Mouse (Mus musculus): ENCODE results near the gene Gm13275. TPM values are rescaled to one million over a fixed set of nuclear protein-coding genes. Genes with fewer than 3 reads are reported as not detected.
"Not testable (repeated sequence)": the region's sequence is repeated elsewhere in the genome, so short reads cannot be mapped to it uniquely, and the experiment has no call there.

Gm13275 gene
- polyA plus RNA-seq, 1 experiment from 2014 or later = not detected

- not testable (repeated sequence) for H3K27me3 ChIP-seq; H3K36me3 ChIP-seq; H3K9ac ChIP-seq; H3K4me1 ChIP-seq; ATAC-seq (ENCODE audit: insufficient number of reproducible peaks, low FRiP score, low TSS enrichment, low read depth); H3K9me3 ChIP-seq; H3K27ac ChIP-seq
- WGBS = no CpG with 5 or more reads among the region's 8 CpGs
- H3K4me3 ChIP-seq = peak within 1 kb of the TSS; percentile 30
- H3K4me2 ChIP-seq = 0 out of 2 replicates have a peak within 1 kb of the TSS, but pooled peaks have one; percentile 30
Observed at GRCm38 (mm10) chr4:88805231-88805630, 10.9 kb downstream of the Gm13275 start, which contains the start of gene Gm13288. Gm13288 (plus strand) TSS chr4:88805531.

- Histone ChIP-seq H3K4me3 (peak overlapping the region; percentile 30), H3K4me2 (0 out of 2 replicates have a peak overlapping the region, but pooled peaks have one; percentile 30)
- not testable (repeated sequence) for H3K9ac ChIP-seq; H3K4me1 ChIP-seq; H3K27ac ChIP-seq; ATAC-seq (ENCODE audit: insufficient number of reproducible peaks, low FRiP score, low TSS enrichment, low read depth); H3K27me3 ChIP-seq; H3K9me3 ChIP-seq; H3K36me3 ChIP-seq
- 0% methylated on average over 7 of the region's 34 CpGs for WGBS
Observed at GRCm38 (mm10) chr4:88805761-88806160, 11.5 kb downstream of the Gm13275 start.

- Histone ChIP-seq H3K9ac (no peak within 1 kb of the TSS), H3K4me2 (no peak within 1 kb of the TSS)
- WGBS = 54% methylated on average over 3 of the region's 3 CpGs
Observed at GRCm38 (mm10) chr4:88815928-88816327, 21.6 kb downstream of the Gm13275 start, which contains the start of gene Ifna7. Ifna7 (plus strand) TSS chr4:88816228.

GRCm38 (mm10) chr4:88819659-88820058 lies 25.4 kb downstream of the Gm13275 start, which contains the start of gene Ifna11:
Ifna11 (plus strand) TSS chr4:88819959.
- Histone ChIP-seq H3K27me3 (no peaks in the 10 kb centered on the region), H3K4me2 (no peak within 1 kb of the TSS), H3K9me3 (no peaks in the 10 kb centered on the region), H3K36me3 (no peaks in the 10 kb centered on the region), H3K9ac (no peak within 1 kb of the TSS), H3K27ac (no peak within 1 kb of the TSS), H3K4me1 (no peaks in the 10 kb centered on the region), H3K4me3 (no peak within 1 kb of the TSS)
- 73% methylated on average over 1 of the region's 1 CpGs for WGBS
- ATAC-seq (ENCODE audit: insufficient number of reproducible peaks, low FRiP score, low TSS enrichment, low read depth) = no peak

More at GRCm38 (mm10) chr4:88815928-88816327, 21.6 kb downstream of the Gm13275 start, which contains the start of gene Ifna7:
- H3K4me1 ChIP-seq = no peaks in the 10 kb centered on the region
- H3K27me3 ChIP-seq = no peaks in the 10 kb centered on the region
- no peaks in the 10 kb centered on the region for H3K9me3 ChIP-seq
- ATAC-seq (ENCODE audit: insufficient number of reproducible peaks, low FRiP score, low TSS enrichment, low read depth) = no peak
- no peaks in the 10 kb centered on the region for H3K36me3 ChIP-seq
- H3K4me3 ChIP-seq = no peak within 1 kb of the TSS
- H3K27ac ChIP-seq = no peak within 1 kb of the TSS

GRCm38 (mm10) chr4:88822995-88823394 lies 28.7 kb downstream of the Gm13275 start:
- H3K4me3 ChIP-seq = no peak overlapping the region
- no peak overlapping the region for H3K4me2 ChIP-seq
- H3K9me3 ChIP-seq = no peaks in the 10 kb centered on the region
- H3K4me1 ChIP-seq = no peaks in the 10 kb centered on the region
- WGBS = 20% methylated on average over 4 of the region's 4 CpGs
- no peak overlapping the region for H3K27ac ChIP-seq
- H3K9ac ChIP-seq = no peak overlapping the region
- H3K27me3 ChIP-seq = no peaks in the 10 kb centered on the region
- H3K36me3 ChIP-seq = no peaks in the 10 kb centered on the region
- no peak for ATAC-seq (ENCODE audit: insufficient number of reproducible peaks, low FRiP score, low TSS enrichment, low read depth)

- H3K4me1 ChIP-seq, H3K27me3 ChIP-seq: not testable (repeated sequence)
Observed at GRCm38 (mm10) chr4:88827116-88827515, 32.8 kb downstream of the Gm13275 start, which contains the start of gene Ifna6. Ifna6 (plus strand) TSS chr4:88827416.

GRCm38 (mm10) chr4:88830523-88830922 lies 36.2 kb downstream of the Gm13275 start:
- Histone ChIP-seq H3K27ac (no peak overlapping the region), H3K27me3 (no peaks in the 10 kb centered on the region), H3K36me3 (no peaks in the 10 kb centered on the region), H3K4me2 (no peak overlapping the region), H3K4me3 (no peak overlapping the region), H3K4me1 (no peaks in the 10 kb centered on the region), H3K9me3 (no peaks in the 10 kb centered on the region), H3K9ac (no peak overlapping the region)
- WGBS = 23% methylated on average over 4 of the region's 4 CpGs
- ATAC-seq (ENCODE audit: insufficient number of reproducible peaks, low FRiP score, low TSS enrichment, low read depth) = no peak

More at GRCm38 (mm10) chr4:88827116-88827515, 32.8 kb downstream of the Gm13275 start, which contains the start of gene Ifna6:
- H3K27ac ChIP-seq; H3K9ac ChIP-seq; H3K36me3 ChIP-seq; H3K4me2 ChIP-seq; ATAC-seq (ENCODE audit: insufficient number of reproducible peaks, low FRiP score, low TSS enrichment, low read depth); H3K4me3 ChIP-seq; H3K9me3 ChIP-seq: not testable (repeated sequence)

- H3K27me3 ChIP-seq; H3K36me3 ChIP-seq; ATAC-seq (ENCODE audit: insufficient number of reproducible peaks, low FRiP score, low TSS enrichment, low read depth); H3K4me1 ChIP-seq; H3K27ac ChIP-seq; H3K4me2 ChIP-seq; H3K4me3 ChIP-seq; H3K9me3 ChIP-seq; H3K9ac ChIP-seq: not testable (repeated sequence)
- 68% methylated on average over 1 of the region's 1 CpGs for WGBS
Observed at GRCm38 (mm10) chr4:88835225-88835624, 40.9 kb downstream of the Gm13275 start, which contains the start of gene Ifna5. Ifna5 (plus strand) TSS chr4:88835525.

- 48% methylated on average over 3 of the region's 3 CpGs for WGBS
- H3K4me3 ChIP-seq = no peak overlapping the region
- no peak overlapping the region for H3K4me2 ChIP-seq
- no peak for ATAC-seq (ENCODE audit: insufficient number of reproducible peaks, low FRiP score, low TSS enrichment, low read depth)
- H3K9me3 ChIP-seq = no peaks in the 10 kb centered on the region
- no peaks in the 10 kb centered on the region for H3K27me3 ChIP-seq
- H3K4me1 ChIP-seq = no peaks in the 10 kb centered on the region
- H3K36me3 ChIP-seq = no peaks in the 10 kb centered on the region
- H3K27ac ChIP-seq = no peak overlapping the region
- no peak overlapping the region for H3K9ac ChIP-seq
Observed at GRCm38 (mm10) chr4:88838828-88839227, 44.5 kb downstream of the Gm13275 start.

- Histone ChIP-seq H3K27me3 (no peaks in the 10 kb centered on the region), H3K27ac (no peak overlapping the region), H3K4me3 (no peak overlapping the region), H3K9ac (no peak overlapping the region), H3K4me2 (no peak overlapping the region), H3K36me3 (no peaks in the 10 kb centered on the region), H3K4me1 (no peaks in the 10 kb centered on the region), H3K9me3 (no peaks in the 10 kb centered on the region)
- WGBS = 63% methylated on average over 3 of the region's 3 CpGs
- ATAC-seq (ENCODE audit: insufficient number of reproducible peaks, low FRiP score, low TSS enrichment, low read depth) = no peak
Observed at GRCm38 (mm10) chr4:88840058-88840457, 45.8 kb downstream of the Gm13275 start.

GRCm38 (mm10) chr4:88841438-88841911 lies 47.2 kb downstream of the Gm13275 start, which contains the start of gene Ifna4:
Ifna4 (plus strand) TSS chr4:88841861.
- no peaks in the 10 kb centered on the region for H3K27me3 ChIP-seq
- H3K9me3 ChIP-seq = no peaks in the 10 kb centered on the region
- WGBS = 64% methylated on average over 2 of the region's 2 CpGs
- no peaks in the 10 kb centered on the region for H3K36me3 ChIP-seq
- no peak within 1 kb of the TSS for H3K4me2 ChIP-seq
- no peak within 1 kb of the TSS for H3K4me3 ChIP-seq
- H3K4me1 ChIP-seq = no peaks in the 10 kb centered on the region
- no peak within 1 kb of the TSS for H3K9ac ChIP-seq
- H3K27ac ChIP-seq = no peak within 1 kb of the TSS
- no peak for ATAC-seq (ENCODE audit: insufficient number of reproducible peaks, low FRiP score, low TSS enrichment, low read depth)

All from limb, embryonic 15.5 days (tissue).